21 mouse cellular contexts compared by ENCODE assay signal in the genomic region with DNA sequence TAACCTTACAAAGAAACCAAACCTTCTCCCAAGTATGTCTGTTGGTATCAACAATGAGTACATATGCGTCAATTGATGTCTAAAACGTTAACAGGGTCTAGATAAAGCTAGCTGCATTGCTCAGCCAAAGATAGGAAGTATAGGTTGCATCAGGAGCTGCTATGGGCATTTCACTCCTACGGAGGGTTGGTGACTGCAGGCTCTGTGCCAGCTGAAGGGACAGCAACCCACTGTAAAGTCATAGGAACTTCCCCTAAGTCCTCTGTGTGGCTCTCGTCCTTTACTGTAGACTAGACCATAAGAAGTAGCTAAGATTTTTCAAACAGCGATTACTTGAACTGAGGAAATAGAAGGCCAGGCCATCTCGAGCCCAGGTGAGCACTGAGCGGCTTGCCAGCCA.
DNase-seq lines count a peak whose midpoint lies in the region; ATAC-seq and TF ChIP-seq lines count a peak whose summit lies in the region.
"Had no signal": no experiment of that assay in that cellular context is flagged by ENCODE, and none has a peak within 500 bp of the region (broad histone marks: within the 10 kb centered on the region; RNA-seq: fewer than 3 reads in every experiment).

No protein-coding gene starts in this region.

- TF ChIP-seq CTCF in midbrain, postnatal 0 days (IDR thresholded peaks at IDR 0.05): no peak
- no peak for TF ChIP-seq CTCF in heart, adult 2 months (IDR thresholded peaks at IDR 0.05)

- peaks cover 22% of the 10 kb centered on the region for H3K36me3 ChIP-seq in forebrain, embryonic 14.5 days (ENCODE audit: control insufficient read depth, insufficient read depth, low read length)
- peaks cover 45% of the 10 kb centered on the region for H3K36me3 ChIP-seq in forebrain, embryonic 10.5 days (replicated peaks)
- peaks cover under 1% of the 10 kb centered on the region; the same call in 1 of the 2 replicates for H3K36me3 ChIP-seq in midbrain, embryonic 11.5 days (ENCODE audit: control insufficient read depth, insufficient read depth, low read length)
- H3K36me3 ChIP-seq in midbrain, postnatal 0 days (ENCODE audit: insufficient read depth, low read length): peaks cover 10% of the 10 kb centered on the region
- peaks cover 3% of the 10 kb centered on the region; the same call in 1 of the 2 replicates for H3K36me3 ChIP-seq in stomach, embryonic 16.5 days (ENCODE audit: control insufficient read depth, insufficient read depth, low read length)
- H3K36me3 ChIP-seq in heart, adult 2 months (ENCODE audit: control insufficient read depth, insufficient read depth, low read length): no peaks in the 10 kb centered on the region

- H3K4me1 ChIP-seq in forebrain, embryonic 14.5 days (ENCODE audit: control insufficient read depth, insufficient read depth, low read length): peaks cover 30% of the 10 kb centered on the region
- peaks cover 20% of the 10 kb centered on the region for H3K4me1 ChIP-seq in forebrain, embryonic 10.5 days
- no peaks in the 10 kb centered on the region for H3K4me1 ChIP-seq in midbrain, embryonic 11.5 days (ENCODE audit: control insufficient read depth, insufficient read depth, low read length)
- no peaks in the 10 kb centered on the region for H3K4me1 ChIP-seq in midbrain, postnatal 0 days (ENCODE audit: insufficient read depth, low read length)
- H3K4me1 ChIP-seq in stomach, embryonic 16.5 days (ENCODE audit: control insufficient read depth, insufficient read depth, low read length): peaks cover 21% of the 10 kb centered on the region
- no peaks in the 10 kb centered on the region; the same call in 1 of the 2 replicates for H3K4me1 ChIP-seq in heart, adult 2 months (ENCODE audit: control insufficient read depth, insufficient read depth, low read length)
- H3K4me1 ChIP-seq: limb, embryonic 10.5 days; liver, embryonic 12.5 days; neural tube, embryonic 12.5 days had no signal

- no peak for TF ChIP-seq EP300 in heart, adult 2 months (IDR thresholded peaks at IDR 0.05; ENCODE audit: insufficient read depth, low read depth, low read length)

- DNase-seq in forebrain, embryonic 14.5 days (ENCODE audit: low spot score): no peak
- no peak for DNase-seq in forebrain, embryonic 10.5 days (ENCODE audit: extremely low spot score, low spot score)
- peak; percentile 28 for DNase-seq in midbrain, embryonic 11.5 days (ENCODE audit: low spot score, missing footprints)
- DNase-seq in midbrain, postnatal 0 days (ENCODE audit: low spot score): no peak
- DNase-seq in kidney, adult 18-20 months: no peak
- DNase-seq in heart, adult 2 months: no peak
- DNase-seq: cerebellum, adult 11-12 months; gastrocnemius, postnatal 36 days; kidney, adult 8-10 months; kidney, postnatal 4 days; right cerebral cortex, postnatal 4 days; thymus, postnatal 4 days had no signal

- H3K9ac ChIP-seq in forebrain, embryonic 14.5 days (ENCODE audit: low read length): no peak overlapping the region
- H3K9ac ChIP-seq in midbrain, embryonic 11.5 days (ENCODE audit: low read length): no peak overlapping the region
- no peak overlapping the region for H3K9ac ChIP-seq in midbrain, postnatal 0 days (replicated peaks; ENCODE audit: low read length, poor library complexity, severe bottlenecking)
- H3K9ac ChIP-seq in stomach, embryonic 16.5 days (ENCODE audit: low read length): no peak overlapping the region
- H3K9ac ChIP-seq in heart, adult 2 months (ENCODE audit: low read depth, low read length): no peak overlapping the region
- H3K9ac ChIP-seq: heart, embryonic 15.5 days; hindbrain, embryonic 12.5 days; liver, embryonic 12.5 days; midbrain, embryonic 13.5 days; neural tube, embryonic 12.5 days had no signal

- 85% methylated on average over 7 of the region's 7 CpGs for WGBS in forebrain, embryonic 14.5 days
- WGBS in forebrain, embryonic 10.5 days: 92% methylated on average over 7 of the region's 7 CpGs
- WGBS in midbrain, embryonic 11.5 days: 90% methylated on average over 7 of the region's 7 CpGs
- WGBS in midbrain, postnatal 0 days: 90% methylated on average over 7 of the region's 7 CpGs
- WGBS in stomach, embryonic 16.5 days: 78% methylated on average over 7 of the region's 7 CpGs
- WGBS in heart, adult 2 months: 81% methylated on average over 7 of the region's 7 CpGs

- no peaks in the 10 kb centered on the region for H3K27me3 ChIP-seq in forebrain, embryonic 14.5 days (replicated peaks; ENCODE audit: control insufficient read depth, insufficient read depth, low read length)
- H3K27me3 ChIP-seq in forebrain, embryonic 10.5 days (ENCODE audit: poor library complexity, severe bottlenecking): no peaks in the 10 kb centered on the region
- H3K27me3 ChIP-seq in midbrain, embryonic 11.5 days (ENCODE audit: control insufficient read depth, insufficient read depth, low read length): no peaks in the 10 kb centered on the region
- H3K27me3 ChIP-seq in midbrain, postnatal 0 days (ENCODE audit: insufficient read depth, low read length): no peaks in the 10 kb centered on the region
- H3K27me3 ChIP-seq in stomach, embryonic 16.5 days (ENCODE audit: control insufficient read depth, insufficient read depth, low read length): no peaks in the 10 kb centered on the region
- no peaks in the 10 kb centered on the region for H3K27me3 ChIP-seq in heart, adult 2 months (ENCODE audit: control insufficient read depth, insufficient read depth, low read length)
- H3K27me3 ChIP-seq: heart, embryonic 15.5 days; hindbrain, embryonic 12.5 days; liver, embryonic 12.5 days; midbrain, embryonic 13.5 days; neural tube, embryonic 12.5 days; Patski had no signal

- H3K79me2 ChIP-seq in heart, adult 2 months (replicated peaks; ENCODE audit: control insufficient read depth, insufficient read depth, low read length): no peaks in the 10 kb centered on the region

- no peak for ATAC-seq in forebrain, embryonic 14.5 days
- no peak for ATAC-seq in midbrain, embryonic 11.5 days (ENCODE audit: low FRiP score)
- no peak for ATAC-seq in midbrain, postnatal 0 days (ENCODE audit: low FRiP score)
- peak; percentile 84 for ATAC-seq in granulocyte monocyte progenitor cell, adult 5-6 weeks (replicated peaks; ENCODE audit: poor library complexity, severe bottlenecking)
- ATAC-seq in stomach, embryonic 16.5 days (ENCODE audit: insufficient read depth, low FRiP score): no peak
- ATAC-seq: liver, embryonic 12.5 days; Patski had no signal

- TF ChIP-seq POLR2A in heart, adult 2 months (IDR thresholded peaks at IDR 0.05; ENCODE audit: insufficient read depth, low read depth, low read length): no peak

- H3K9me3 ChIP-seq in forebrain, embryonic 14.5 days (replicated peaks; ENCODE audit: control insufficient read depth, low read length): no peaks in the 10 kb centered on the region
- no peaks in the 10 kb centered on the region for H3K9me3 ChIP-seq in forebrain, embryonic 10.5 days
- no peaks in the 10 kb centered on the region for H3K9me3 ChIP-seq in midbrain, embryonic 11.5 days (ENCODE audit: control insufficient read depth, low read length)
- no peaks in the 10 kb centered on the region for H3K9me3 ChIP-seq in midbrain, postnatal 0 days (ENCODE audit: low read length)
- no peaks in the 10 kb centered on the region for H3K9me3 ChIP-seq in stomach, embryonic 16.5 days (replicated peaks; ENCODE audit: control insufficient read depth, low read length)
- H3K9me3 ChIP-seq: heart, embryonic 15.5 days; hindbrain, embryonic 12.5 days; limb, embryonic 10.5 days; liver, embryonic 12.5 days; midbrain, embryonic 13.5 days; neural tube, embryonic 12.5 days had no signal

- intact Hi-C loops in heart, adult 2 months (cut with DNase I): no loop called here

- peak overlapping the region; percentile 77; the same call in 1 of the 2 replicates for H3K27ac ChIP-seq in forebrain, embryonic 14.5 days (ENCODE audit: low read depth, low read length)
- no peak overlapping the region for H3K27ac ChIP-seq in forebrain, embryonic 10.5 days
- H3K27ac ChIP-seq in midbrain, embryonic 11.5 days (ENCODE audit: low read depth, low read length): no peak overlapping the region
- H3K27ac ChIP-seq in midbrain, postnatal 0 days (ENCODE audit: low read depth, low read length): no peak overlapping the region
- H3K27ac ChIP-seq in stomach, embryonic 16.5 days (ENCODE audit: low read length): peak overlapping the region; percentile 69
- H3K27ac ChIP-seq in heart, adult 2 months: no peak overlapping the region
- H3K27ac ChIP-seq: hindbrain, embryonic 12.5 days; limb, embryonic 10.5 days; liver, embryonic 12.5 days; neural tube, embryonic 12.5 days had no signal

- H3K4me2 ChIP-seq in forebrain, embryonic 14.5 days (ENCODE audit: low read length): no peak overlapping the region
- H3K4me2 ChIP-seq in midbrain, embryonic 11.5 days: no peak overlapping the region
- H3K4me2 ChIP-seq in midbrain, postnatal 0 days (ENCODE audit: low read depth, low read length, poor library complexity, severe bottlenecking): no peak overlapping the region
- no peak overlapping the region for H3K4me2 ChIP-seq in stomach, embryonic 16.5 days (ENCODE audit: low read depth, low read length)
- H3K4me2 ChIP-seq: heart, embryonic 15.5 days; hindbrain, embryonic 12.5 days; liver, embryonic 12.5 days; midbrain, embryonic 13.5 days; neural tube, embryonic 12.5 days had no signal

- no peak overlapping the region for H3K4me3 ChIP-seq in forebrain, embryonic 14.5 days (ENCODE audit: low read depth, low read length)
- H3K4me3 ChIP-seq in forebrain, embryonic 10.5 days: no peak overlapping the region
- no peak overlapping the region for H3K4me3 ChIP-seq in midbrain, embryonic 11.5 days (ENCODE audit: low read depth, low read length)
- no peak overlapping the region for H3K4me3 ChIP-seq in midbrain, postnatal 0 days (ENCODE audit: low read depth, low read length)
- no peak overlapping the region for H3K4me3 ChIP-seq in stomach, embryonic 16.5 days (replicated peaks; ENCODE audit: low read length)
- no peak overlapping the region for H3K4me3 ChIP-seq in heart, adult 2 months
- H3K4me3 ChIP-seq: heart, embryonic 15.5 days; hindbrain, embryonic 12.5 days; limb, embryonic 10.5 days; liver, embryonic 12.5 days; midbrain, embryonic 13.5 days; neural tube, embryonic 12.5 days had no signal

Comparison
In these comparisons a context has a peak if more than half of its experiments do, and no peak if none do; other contexts are left out.
1. H3K27ac ChIP-seq: peak in forebrain, embryonic 14.5 days (single experiment) and stomach, embryonic 16.5 days (single experiment); none in forebrain, embryonic 10.5 days (single experiment), midbrain, embryonic 11.5 days (single experiment), midbrain, postnatal 0 days (single experiment) and heart, adult 2 months (single experiment).